Mouse (Mus musculus) natural killer cell, adult 2 months (primary cell): ENCODE measurements around the gene BC005624.
"Not testable (repeated sequence)": the region's sequence is repeated elsewhere in the genome, so short reads cannot be mapped to it uniquely, and the experiment has no call there.

ENCODE experiments used
- DNase-seq, 2 experiments: peaks; one replicate each; pipeline ENCODE4 v3.0.0; 2022; ENCODE audit warnings: low spot score in 2 of 2

BC005624 gene

DNA sequence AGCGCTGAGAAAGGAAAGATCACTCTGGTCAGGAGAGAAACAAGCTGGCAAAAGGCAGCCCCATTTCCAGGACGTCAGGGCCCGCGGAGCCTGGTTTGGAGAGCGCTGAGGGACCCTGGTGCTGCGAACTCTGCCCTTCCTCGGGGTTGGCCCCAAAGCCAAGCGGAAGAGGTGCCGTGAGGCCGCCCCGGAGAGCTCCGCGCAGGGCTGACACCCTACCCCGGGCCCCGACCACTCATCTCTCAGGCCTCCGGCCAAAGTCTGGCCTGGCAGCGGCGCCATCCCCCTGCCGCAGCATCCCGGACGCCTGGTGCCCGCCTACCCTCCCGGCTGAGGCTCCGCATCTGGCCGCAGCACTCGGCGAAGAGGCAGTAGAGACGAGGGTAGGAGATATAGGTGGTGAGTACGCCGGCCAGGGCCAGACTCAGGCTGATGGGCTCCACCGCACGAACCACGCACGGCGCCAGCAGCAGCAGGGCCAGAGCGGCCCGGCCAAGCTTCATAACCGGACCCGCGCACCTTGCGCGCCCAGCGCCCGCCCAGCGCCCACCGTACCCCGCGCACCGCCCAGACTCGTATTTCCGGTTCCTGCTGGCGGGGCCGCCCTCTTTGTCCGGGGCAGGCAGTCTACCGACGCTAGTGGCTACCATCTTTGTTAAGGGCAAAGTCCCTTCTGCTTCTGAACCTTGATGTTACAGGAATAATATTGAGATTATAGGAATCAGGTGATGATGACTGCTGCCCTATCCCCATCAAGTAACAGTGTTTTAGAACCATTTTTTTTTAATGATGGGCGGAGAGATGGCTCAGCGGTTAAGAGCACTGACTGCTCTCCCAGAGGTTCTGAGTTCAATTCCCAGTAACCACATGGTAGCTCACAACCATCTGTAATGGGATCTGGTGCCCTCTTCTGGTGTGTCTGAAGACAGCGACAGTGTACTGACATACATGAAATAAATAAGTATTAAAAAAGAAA is 14.4 kb downstream of the BC005624 start, which contains the start of gene Tor1a:
Gene Tor1a, minus strand, starts transcription at position 582 of the 976 bp plus-strand sequence.
- peak; percentile 70 to 78 for DNase-seq

DNA sequence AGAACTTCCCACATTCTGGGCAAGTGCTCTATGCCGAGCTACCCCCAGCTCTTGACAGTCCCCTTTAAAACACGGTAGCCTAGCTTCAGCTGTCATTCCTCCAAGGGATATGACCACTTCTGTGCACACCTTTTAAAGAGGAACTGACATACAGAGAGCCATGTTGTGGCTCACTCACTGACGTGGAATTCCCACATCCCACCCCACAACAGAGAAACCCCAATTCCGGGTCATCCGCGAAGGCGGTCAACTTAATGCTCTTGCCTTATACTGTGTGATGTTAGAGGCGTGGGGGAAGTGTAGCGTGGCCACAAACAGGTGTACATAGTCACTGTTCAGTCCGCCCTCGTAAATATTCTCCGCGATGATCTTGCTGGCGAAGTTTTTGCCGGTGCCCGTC is 15.2 kb downstream of the BC005624 start:
- DNase-seq: peak; percentile 28 to 46

DNA sequence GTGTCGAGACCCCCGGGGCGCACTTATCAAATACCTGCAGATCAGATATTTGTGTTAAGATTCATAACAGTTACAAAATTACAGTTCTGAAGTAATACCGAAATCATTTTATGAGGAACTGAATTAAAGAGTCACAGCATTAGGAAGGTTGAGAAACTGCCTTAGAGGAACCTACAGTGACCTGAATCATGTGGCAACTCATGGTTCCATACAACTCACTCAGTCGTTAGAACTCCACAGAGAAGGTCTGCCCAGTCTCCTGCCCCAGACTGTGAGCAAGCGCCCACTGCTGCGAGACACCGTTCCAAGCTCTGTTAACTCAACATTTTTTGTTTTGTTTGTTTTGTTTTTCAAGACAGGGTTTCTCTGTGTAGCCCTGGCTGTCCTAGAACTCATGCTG is 16.4 kb downstream of the BC005624 start:
- no peak for DNase-seq

DNA sequence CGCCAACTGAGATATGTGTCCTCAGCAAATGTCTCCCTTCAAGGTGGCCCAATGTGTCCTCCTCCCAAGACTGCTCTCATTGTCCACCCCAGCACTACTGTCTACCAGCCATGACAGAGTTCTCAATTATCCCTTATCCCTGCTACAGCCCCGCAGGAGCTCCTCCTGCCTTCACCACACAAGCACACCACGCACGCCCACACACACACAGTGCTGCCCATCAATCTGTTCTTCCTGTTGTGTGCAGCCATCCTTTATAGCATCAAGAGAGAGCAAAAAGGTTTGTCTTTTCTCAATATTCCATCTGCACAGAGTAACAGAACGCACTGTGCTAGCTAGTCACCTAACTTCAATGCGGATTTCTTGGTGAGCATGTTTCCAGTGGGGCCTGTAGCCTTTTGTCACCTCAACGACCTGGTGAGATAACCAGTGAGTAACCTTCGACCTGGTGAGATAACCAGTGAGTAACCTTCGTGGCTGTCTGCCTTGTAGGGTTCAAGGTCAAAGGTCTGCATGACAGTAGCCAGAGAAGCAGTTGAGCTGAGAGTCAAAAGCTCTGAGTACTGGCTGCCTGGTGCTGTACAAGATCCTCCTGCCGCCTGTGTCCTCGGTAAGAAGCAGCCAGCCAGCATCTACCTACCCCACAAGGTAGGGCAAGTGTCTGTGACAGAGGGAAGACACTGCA is 19.3 kb downstream of the BC005624 start:
- no peak for DNase-seq

DNA sequence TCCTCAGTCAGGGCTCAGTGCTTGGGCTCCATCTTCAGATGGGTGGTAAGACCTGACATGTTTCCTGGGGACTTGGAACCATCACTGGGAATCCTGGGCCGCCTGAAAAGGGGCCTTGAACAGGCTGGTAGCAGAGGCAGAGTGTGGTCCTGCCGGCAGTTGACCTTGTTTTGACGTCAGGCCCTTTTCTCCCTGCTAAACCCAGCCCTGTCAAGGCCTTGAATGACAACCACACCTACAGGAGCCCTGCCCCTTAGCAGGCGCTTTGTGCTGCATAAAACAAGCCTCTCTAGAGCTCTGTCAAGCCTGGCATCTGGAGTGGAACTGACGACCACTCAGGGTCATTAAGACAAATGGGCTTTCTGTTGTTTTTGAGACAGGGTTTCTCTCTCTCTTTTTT is 22.1 kb downstream of the BC005624 start:
- DNase-seq: no peak

DNA sequence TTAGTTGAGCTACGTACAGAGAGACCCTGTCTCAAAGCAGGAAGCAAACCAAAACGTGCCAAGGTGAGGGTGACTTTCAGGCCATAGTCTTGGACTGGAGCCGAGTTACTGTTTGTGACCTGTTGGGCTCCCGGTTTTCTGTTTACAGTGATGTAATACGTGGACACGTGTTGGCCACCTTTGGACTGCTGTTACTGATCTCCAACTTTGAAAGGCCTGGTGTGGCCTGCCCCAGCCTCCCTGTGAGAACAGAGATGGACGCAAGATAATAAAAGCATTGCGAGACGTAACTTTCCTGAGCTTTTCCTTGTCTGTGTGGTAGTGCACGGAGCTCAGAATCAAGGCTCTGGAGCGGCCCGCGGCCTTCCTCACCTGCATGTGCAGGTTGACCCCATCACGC is 23.3 kb downstream of the BC005624 start:
- no peak for DNase-seq

DNA sequence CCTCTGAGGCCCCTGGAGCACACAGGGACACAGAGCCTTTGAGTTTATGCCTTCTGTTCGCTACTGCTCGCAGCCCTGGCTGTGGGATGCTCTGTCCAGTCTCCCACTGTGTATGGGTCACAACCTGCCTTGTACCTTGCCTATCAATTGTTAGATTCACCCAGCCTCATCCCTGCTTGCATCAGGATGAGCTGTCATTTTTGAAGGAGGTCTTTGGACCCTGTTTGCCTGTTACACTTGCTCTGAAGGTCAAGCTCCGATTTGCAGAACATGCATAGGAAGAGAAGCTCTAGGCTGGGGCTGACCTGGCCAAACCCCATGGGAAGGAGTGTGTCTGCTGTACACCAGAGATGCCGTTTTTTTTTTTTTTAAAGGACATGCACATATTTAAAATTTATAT is 24.5 kb downstream of the BC005624 start:
- no peak for DNase-seq

DNA sequence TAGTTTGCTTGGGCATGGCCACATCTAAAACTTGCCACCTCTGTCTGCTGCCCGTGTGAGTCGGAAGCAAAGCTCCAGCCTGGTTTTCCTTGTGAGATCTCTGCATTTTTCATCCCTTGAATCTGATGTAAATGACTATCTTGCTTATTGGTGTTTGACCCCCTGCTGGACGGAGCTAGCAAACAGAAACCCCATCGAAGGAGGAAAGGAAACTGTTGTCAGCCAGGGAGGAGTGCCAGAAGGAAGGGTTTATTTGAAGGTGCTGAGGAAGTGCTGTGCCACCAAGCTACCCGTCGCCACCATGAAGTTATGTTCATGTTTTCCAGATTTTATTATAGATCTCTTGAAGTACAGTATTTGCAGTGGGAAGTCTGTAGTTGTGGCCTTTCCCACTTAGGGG is 27.2 kb downstream of the BC005624 start:
- peak in 1 of 2 experiments; percentile 19 for DNase-seq

DNA sequence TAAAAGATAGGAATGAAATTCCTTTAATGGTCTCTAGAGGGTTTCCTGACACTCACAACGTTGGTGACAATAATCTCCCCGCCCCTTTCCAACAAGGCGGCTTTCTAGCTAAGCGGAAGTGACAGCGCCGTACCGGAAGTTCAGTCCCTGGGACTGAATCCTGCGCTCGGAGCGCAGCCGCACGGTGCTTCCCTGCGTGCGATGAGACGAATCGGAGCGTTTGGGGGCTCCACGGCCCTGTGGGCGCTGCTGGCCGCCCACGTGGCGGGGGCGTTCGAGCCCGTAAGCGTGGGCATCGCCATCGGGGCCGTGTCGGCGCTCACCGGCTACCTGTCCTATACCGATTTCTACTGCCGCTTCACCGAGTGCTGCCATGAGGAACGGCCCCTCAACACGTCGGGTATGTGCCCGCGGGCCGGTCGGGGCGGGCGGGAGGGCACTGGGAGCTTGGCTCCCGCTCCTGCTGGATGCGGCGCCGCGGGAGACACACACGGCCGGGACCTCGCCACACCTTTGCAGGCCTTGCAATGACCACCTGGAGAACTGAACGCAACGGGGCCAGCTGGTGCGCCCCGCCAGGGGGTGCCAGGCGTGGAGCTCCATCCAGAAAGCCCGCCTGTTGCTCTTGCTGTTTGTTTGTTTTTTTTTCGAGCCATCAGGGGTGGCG is 29.0 kb downstream of the BC005624 start, which contains the start of gene Tor1b:
Gene Tor1b, plus strand, starts transcription at position 136 of the 667 bp plus-strand sequence.
- peak; percentile 70 to 79 for DNase-seq

DNA sequence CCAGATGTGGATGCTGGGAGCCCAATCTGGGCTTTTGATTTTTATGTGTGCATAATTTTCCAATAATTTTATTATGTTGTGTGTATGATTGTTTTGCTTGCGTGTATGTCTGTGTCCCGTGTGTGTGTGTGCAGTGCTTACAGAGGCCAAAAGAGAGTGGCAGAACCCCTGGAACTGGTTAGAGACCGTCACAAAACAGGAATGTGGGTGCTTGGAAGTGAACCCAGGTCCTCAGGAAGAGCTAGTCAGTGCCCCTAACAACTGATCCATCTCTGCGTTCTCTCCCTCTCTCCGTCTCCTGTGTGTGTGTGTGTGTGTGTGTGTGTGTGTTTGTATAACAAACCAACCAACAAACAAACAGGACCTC is 29.6 kb downstream of the BC005624 start:
- no peak for DNase-seq

DNA sequence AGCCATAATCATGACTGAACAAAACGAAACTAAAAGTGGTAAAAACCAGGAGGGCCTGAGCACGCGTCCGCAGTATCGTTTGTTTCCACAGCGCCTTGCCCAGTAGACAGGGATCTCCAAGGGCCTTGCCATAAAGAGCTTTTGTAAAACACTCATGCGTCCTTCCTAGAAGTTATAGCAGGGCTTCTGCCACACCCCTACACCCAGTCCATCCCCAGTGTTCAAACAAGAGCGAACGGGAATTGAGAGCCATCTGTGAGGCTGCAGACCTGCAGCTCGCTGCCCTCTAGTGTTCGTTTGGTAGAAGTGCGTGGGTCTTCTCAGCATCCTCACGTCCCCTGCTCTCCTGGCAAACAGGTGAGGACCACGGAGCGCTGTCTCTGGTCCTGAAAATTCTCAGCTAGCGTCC is 39.4 kb downstream of the BC005624 start:
- DNase-seq: peak; percentile 59 to 67

DNA sequence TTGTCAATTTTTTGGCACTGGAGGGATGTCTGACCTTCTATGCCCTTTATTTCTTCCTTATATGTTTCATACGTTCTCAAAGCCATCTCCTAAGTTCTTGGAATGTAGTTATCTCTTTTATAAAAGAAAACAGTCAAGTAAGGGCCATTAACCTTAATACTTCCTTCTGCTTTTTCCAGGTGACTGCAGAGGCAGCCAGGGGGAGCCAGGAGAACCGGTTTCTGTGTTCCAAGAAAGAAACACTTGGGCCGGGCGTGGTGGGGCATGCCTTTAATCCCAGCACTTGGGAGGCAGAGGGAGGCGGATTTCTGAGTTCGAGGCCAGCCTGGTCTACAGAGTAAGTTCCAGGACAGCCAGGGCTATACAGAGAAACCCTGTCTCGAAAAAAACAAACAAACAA is 39.9 kb downstream of the BC005624 start:
- not testable (repeated sequence) for DNase-seq

DNA sequence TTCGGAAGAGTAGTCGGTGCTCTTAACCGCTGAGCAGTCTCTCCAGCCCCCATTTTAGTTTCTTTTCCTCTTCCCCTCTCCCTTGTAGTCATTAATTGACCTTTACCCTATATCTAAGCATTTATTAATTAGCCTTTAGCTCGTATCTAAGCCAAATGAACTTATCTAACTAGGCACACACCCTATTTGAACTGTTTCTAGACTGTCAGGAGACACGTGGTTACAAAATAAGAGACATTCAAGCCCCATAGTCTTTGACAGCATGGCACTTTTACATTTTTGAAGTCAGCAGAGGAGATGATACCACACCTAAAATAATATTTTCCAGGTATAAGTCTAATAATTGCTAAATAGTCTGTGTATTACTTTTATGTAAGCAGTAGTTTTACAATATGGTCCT is 40.4 kb downstream of the BC005624 start:
- no peak for DNase-seq

DNA sequence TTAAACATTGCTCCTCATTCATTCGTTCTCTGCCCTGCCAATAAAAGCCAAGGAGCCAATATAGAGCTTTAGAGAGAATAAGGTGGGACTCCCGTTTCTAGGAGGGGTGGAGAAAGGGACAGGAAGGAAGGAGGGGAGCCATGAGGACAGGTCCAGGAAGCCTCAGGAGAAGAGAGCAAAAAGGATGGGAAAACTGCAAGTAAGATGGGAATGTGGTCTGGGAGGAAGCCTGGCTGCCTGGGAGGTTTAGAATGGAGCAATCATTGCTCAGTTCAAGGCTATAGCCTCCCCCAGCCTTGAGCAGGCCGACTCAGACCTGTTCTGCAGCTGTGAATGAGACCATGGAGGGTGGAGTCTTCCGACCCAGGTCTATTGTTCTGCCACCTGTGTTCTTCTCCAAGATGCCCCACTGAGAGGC is 43.4 kb downstream of the BC005624 start:
- DNase-seq: no peak

DNA sequence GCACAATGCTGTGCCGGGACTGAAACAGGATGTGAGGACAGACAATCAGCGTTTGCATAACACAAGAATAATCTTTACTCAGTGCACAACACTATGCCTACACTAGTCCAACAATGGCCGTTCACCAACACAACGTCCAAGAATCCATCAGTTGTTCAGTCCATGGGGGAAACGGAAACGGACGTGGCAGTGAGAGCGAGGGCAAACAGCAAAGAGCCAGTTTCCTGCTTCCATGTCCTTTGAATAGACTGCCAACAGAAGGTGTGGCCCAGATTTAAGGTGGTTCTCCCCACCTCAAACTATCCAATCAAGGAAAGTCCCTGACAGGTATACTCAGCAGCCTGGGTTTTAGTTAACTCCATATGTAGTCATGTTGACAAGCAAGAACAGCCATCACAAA is 44.3 kb downstream of the BC005624 start:
- DNase-seq: no peak

DNA sequence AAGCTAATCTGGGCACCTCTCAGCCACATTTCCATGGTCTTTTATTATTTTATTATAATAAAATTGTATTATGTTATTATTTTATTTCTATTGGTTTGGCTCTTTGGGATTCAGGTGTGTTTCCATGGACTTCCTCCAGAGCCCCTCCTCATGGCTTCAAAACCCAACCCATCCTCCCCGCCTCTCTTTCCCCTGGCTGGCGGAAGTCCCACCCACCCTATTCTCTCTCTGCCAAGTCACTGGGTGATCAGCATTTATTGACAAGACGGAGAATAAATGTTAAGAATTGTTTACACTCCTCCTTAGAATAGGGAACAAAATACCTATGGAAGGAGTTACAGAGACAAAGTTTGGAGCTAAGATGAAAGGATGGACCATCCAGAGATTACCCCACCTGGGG is 45.2 kb downstream of the BC005624 start:
- no peak for DNase-seq

DNA sequence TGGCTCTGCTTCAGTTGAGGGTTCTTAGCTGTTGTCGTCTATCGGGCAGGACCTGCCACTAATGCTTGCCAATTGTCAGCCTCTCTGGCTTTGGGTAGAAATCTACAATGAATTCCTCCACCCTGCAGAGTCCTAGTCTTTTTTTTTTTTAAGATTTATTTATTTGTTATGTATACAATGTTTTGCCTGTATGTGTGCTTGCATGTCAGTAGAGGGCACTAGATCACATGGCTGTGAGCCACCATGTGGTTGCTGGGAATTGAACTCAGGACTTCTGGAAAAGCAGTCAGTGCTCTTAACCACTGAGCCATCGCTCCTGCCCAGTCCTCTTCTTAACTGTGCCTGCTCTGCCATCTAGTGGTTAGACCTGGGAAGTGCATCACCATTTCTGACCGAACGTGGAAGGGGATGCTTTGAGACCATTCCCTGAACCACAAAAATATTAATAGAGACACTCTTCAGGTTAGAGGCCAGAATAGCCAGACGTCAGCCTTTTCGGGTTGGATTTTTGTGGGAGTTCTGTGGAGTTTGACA is 48.0 kb downstream of the BC005624 start:
- DNase-seq: peak; percentile 58 to 71

DNA sequence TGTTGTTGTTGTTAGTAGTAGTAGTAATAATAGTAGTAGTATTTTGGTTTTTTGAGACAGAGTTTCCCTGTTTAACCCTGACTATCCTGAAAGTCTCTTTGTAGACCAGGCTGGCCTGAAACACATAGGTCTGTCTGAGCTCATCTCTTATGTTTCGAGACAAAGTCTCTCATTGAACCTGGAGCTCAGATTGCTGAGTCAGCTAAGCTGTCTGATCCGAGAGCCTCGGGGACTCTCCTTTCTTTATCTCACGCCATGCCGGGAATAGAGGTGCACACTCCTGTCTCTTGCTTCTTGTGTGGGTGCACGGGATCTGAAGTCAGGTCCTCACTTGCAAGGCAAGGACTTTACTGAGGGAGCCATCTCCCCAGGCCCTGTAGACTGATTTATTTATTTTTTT is 49.0 kb downstream of the BC005624 start:
- DNase-seq: no peak

DNA sequence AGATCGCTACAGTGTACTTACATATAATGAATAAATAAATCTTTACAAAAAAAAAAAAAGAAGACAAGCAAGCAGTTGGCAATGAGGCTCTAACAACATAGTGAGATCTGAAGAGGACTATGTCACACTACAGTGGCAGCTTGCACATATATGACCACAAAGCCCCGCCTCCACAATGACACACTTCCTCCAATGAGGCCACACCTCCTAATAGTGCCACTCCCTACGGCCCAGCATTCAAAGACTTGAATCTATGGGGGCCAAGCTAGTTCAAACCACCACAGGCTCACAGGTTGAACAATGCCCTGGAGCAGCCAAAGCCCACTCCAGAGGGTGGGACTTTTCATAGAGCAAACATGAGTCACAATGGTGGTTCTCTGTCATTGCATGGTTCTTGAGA is 50.1 kb downstream of the BC005624 start:
- no peak for DNase-seq

DNA sequence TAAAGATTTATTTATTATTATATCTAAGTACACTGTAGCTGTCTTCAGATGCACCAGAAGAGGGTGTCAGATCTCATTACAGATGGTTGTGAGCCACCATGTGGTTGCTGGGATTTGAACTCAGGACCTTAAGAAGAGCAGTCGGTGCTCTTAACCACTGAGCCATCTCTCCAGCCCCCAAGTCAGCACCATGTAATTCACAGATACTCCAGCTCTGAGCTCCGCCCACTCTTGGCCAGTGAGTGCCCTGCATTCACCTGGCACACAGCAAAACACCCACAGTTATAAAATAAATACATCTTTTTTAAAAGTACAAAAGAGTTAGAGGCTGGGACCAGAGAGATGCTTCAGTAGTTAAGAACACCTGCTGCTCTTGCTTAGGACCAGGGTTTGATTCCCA is 51.2 kb downstream of the BC005624 start:
- DNase-seq: not testable (repeated sequence)

DNA sequence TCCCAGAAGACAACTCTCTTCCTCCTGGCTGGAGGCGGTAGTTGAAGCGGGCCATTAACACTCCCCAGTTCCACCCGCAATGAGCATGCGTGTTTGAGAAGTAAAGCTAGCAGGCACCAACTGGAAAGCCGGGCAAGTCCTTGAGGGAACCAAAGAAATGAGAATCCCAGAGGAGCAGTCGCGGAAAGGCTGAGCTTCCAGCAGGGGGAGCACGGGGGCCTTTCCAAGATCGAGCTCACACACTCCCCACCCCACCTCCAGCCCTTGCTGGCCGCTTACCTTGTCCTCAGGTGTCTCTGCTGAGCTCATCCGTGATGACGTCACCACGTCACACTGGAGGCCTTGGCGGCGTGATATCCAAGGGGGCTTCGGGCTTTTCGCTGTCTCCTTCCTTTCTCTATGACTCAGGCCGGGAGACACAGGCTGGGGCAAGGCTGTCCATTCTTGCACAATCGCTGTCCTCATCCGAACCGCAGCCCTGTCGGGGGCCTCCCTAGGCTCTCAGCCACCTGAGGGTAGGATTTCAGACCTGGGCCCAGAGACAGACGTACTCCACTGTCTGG is 52.4 kb downstream of the BC005624 start, which contains the start of gene Ptges:
Gene Ptges, minus strand, starts transcription at position 381 of the 563 bp plus-strand sequence.
- peak in 1 of 2 experiments; percentile 41 for DNase-seq
